Mouse (Mus musculus): ENCODE results near the gene 6820408C15Rik.

Gene 6820408C15Rik

DNA sequence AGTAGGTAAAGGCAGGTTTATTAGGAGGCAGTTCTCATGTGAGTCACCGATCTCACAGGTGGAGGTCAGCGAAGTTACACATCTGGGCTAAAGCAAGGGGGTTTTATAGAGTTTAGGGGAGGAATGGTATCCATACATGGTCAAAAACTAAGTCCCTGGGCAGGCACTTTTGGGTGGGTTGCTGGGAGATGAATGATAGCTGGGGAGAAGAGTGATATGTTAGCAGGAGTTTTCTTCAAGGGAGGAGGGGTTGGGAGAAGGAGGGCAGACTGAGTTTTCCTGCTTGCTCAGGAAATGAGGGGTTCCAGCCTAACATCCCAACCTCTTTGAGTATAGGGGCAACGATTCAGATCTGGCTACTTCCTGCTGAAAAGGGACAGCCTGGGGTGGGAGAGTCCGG, at the start of gene 6820408C15Rik:
Gene 6820408C15Rik (plus strand): TSS at position 301 of the 400 bp plus-strand sequence.
- peak in 1 of 2 experiments; percentile 19 for DNase-seq

DNA sequence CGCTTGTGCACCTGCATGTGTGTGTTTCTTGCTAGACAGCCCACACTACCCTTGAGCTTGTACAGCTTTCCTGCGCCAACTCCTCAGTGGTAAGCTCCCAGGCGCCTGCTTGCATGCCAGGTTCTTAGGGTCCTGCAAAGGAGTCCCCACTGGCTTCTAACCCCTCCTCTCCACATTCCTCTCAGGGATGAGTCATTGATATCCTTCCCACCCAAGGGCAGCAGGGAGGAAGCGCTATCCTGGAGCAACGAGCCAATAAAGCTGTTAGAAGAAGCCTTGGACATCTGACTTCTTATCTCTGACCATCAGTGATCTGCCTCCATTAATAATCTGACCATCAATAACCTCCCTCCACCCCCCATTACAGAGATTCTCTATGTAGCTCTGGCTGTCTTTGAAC, 47.5 kb upstream of the 6820408C15Rik start:
- DNase-seq: no peak

DNA sequence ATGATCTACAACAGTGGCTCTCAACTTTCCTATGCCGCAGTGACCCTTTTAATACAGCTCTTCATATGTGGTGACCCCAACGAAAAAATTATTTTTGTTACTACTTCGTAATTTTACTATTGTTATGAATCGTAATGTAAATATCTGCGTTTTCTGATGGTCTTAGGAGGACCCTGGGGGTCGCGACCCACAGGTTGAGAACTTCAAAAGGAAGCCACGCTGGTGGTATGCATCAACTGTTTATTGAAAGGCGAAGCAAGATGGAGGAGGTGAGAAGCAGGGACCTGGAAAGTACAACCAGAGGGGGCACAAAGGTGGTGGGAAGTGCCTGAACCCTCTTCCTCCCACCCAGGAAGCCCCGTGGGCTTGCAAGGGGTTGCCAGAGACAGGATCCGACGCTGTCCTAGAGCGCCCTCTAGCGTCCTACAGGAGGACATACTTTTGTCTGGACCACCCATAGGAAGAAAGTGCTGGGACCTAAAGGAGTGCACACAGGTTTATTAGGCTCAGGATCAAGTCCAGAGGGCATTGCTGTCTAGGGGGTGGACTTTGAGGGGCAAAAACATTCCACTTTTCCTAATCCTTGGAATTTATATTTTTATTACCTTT, 46.8 kb upstream of the 6820408C15Rik start:
- DNase-seq: peak; percentile 48 to 62

DNA sequence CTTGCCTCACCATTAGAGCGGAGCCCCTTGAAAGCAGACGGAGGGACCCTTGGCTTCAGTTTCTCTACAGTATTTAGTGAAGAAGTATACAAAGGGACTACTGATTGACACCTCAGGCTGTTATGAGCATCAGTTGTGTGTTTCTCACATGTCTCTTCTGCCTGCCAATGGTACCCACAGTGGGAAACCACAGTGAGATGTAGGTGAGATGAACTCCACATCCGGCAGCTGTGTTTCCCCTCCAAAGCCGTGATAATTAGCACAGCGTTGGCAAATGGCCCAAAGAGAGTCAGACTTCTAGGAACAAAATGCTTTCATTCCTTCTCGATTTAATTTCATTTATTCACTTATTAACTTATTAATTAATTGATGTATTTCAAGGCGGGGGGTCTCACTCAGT, 43.3 kb upstream of the 6820408C15Rik start:
- DNase-seq: no peak

DNA sequence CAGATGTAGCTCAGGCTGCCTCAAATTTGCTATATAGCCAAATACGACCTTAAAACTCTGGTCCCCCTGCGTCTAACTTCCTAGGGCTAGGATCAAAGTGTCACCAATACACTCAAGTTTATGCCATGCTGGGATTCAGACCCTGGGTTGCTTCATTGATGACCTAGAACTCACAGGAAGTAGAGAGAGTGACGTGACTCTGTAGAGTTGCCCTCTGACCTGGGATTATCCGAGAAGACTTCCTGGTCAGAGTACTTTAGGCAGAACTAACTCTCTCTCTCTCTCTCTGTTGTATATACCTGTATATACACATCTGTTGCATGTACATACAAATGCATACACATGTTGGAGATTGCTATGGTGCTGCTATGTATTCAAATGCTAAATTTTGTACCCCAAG, 42.7 kb upstream of the 6820408C15Rik start:
- no peak for DNase-seq

DNA sequence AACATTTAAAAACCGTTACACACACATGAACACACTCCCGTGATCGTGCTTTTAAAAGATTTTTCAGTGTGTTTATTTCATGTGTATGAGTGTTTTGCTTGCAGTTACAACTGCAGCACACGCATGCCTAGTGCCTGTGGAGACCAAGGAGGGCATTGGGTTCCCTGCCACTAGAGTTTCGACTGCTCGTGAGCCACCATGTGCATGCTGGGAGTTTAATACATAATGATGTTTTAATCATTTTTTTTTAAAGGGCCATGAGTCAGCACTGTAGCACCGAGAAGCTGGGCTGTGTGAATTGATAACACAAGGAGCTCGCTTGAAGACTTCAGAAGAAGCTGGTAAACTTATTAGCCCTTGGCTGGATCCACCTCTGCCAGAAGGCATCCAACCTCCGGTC, 41.8 kb upstream of the 6820408C15Rik start:
- no peak for DNase-seq

DNA sequence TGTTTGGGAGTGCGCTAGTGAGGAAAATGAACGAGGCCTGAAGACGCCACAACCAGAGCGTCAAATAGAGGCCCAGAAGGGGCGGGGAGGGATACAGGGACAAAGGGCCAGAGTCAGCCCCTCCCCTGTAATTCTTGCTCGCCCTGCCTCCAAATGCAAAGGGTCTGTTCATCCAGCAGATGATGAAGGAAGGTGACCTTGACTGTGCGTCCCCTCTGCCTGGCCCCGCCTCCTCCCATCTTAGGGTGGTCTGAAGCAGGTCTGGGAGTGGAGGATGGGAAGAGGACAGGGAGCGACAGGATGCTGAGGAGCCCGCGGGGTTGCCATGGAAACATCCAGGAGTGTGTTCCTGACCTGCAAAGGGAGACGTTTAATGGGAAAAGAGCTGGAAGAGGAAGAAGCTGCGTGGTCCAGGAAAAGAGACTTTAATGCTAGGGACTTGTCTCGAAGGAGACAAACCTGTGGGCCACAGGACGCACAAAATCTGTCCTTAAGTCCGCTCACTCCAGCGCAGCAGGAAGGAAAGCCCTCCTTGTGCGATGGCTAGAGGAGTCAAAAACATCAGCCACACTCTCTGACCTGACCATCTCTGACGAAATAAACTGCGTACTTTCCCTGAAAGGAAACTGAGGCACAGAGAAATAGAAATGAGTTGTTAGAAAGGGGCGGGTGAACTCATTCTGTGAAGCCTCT, 39.6 kb upstream of the 6820408C15Rik start:
- DNase-seq: no peak

DNA sequence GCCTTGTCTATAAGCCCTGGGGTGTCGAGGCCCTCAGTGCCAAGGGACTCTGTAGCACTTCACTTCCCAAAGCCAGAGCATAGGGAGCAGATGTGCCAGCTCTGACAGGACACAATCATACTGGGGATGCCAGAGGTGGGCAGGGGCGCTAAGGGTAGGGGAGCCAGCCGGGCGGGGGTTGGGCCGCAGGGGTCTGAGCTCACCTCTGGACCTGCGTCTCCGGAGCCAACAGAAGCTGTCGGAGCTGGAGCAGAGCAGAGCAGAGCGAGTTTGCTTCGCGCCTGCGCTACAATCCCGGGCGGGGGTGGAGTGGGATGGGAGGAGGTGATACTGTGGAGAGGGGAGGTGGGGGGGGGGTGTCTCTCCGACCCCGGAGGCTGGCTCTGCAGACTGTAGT, 39.0 kb upstream of the 6820408C15Rik start, which contains the start of gene Nrsn2:
Gene Nrsn2 (minus strand): TSS at position 294 of the 397 bp plus-strand sequence.
- no peak for DNase-seq

DNA sequence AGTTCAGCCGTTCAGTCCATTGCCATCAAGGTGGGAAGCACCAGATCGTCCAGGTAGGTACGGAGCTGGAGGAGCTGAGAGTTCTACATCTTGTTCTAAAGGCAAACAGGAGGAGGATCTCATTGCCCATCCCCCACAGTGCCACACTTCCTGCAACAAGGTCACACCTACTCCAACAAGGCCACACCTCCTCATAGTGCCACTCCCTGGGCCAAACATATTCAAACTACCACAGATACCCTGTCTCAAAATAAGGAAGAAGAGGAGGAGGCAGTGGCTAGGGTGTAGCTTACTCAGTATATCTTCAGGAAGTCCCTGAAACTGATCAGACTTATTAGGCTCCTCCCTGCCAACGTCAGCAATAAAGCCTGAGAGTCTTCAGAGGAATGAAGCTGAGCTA, 31.2 kb upstream of the 6820408C15Rik start:
- DNase-seq: no peak

DNA sequence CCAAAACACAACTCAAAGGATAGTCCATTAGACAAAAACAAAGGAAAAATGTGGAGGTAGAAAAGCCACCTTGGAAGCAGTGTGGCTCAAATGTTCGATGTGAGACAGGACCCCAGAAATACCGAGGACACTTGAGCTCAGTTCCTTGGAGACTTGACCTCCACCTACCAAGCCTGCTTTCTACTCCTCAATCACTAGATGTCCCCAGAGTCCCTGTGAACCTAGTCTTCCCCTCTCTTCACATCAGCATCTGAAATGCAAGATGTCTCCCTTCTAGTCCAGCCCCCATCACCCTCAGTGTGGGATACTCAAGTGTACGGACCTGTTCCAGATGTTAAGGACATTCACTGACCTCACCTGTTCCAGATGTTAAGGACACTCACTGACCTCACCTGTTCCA, 22.6 kb upstream of the 6820408C15Rik start:
- peak; percentile 57 to 61 for DNase-seq

DNA sequence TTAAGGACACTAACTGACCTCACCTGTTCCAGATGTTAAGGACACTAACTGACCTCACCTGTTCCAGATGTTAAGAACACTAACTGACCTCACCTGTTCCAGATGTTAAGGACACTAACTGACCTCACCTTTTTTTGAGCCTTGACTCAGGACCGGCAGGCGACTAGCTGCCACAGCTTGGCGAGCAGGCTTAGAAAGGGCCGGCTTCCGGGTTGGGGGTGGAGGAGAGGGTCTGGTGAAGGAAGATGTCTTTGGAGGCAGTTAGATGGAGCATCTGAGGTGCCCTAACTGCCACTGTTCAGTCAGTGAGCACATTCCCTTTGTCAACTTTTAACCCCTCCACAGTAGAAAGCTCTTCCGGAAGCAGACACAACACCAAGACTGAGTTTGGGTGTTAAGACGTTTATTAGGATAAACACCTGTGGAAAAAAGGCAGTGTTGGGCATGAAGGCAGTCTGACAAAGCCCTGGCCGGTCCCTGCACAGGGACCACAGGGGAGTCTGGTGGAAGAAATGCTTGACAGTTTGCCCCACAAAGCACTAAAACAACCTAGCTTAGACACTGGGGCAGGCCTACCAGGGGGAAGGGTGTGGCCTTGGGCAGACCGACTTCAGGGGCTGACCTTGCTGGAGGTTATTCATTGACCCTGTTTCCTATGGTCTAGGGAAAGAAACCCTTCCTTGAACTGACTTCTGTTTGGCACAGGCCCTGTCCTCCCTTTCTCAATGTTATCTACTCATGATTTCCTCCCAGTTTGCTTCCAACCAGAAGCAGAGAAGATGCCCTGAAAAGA, 22.0 kb upstream of the 6820408C15Rik start:
- no peak for DNase-seq

DNA sequence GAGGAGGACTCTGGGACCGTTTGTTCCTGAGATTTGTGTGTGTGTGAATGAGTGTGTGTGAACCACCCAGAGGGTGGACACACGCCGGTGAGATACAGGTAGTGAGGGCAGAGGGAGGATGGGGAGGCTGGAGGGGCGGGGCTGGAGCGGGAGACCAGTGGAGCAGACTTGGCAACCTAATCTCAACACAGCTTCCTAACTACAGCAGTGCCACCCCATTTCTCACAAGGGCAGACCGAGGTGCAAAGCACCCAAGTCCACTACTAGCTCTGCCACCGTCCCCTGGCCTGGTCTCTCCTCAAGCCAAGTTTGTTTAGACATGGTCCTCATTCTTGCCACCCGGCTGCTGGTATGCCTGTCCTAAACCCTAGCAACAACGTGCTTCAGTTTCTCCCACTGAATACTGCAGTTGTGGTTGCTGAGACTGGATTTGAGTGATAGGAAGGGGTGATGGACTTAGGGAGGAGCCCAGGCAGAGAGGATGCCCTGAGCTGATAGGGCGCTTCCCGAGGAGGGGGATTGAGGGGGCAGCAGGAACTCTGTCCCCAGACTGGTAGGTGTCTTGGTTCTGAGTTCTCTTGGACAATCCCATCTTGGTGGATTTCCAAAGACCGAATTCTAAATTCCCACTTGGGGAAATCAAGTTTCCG, 20.0 kb upstream of the 6820408C15Rik start:
- no peak for DNase-seq

DNA sequence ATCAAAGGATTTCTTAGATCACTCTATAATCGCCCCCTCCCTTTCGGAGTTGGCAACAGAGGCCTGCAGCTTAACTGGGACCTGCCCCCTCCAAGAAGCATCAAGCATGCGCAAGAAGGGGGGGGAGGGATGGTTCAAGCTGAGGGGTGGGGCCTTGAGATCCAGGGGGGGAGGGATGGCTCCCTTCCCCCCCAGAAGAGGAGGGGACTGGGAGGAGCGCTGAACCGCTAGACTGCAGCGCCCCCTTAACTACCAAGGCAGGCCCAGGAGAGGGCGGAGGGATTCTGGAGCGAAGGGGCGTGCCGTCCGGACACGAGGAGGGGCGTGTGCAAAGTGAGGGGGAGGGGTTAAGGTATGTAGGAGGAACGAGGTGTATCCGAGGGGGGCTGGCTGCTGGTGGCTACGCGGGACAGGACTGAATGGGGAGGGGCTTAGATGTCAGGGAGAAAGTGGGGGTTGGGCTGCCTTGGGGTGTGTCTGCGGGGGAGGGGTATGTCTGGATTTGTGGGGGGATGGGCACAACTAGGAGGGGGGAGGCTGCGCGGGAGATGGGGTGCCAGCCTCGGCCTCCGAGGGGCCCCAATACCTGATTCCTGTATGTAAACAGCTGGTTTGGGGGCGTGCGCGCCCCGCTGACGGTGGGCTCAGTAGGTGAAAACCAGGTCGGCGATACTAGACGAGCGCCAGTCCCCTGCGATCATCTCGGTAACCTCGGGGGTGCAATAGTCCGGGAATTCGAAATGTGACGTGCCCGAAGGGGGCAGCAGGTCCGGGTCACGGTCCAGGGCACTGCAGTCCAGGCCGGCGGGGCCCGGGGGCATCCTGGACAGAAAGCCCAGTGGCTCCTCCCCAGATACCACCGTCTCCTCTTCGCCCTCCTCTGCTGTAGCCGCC, 19.0 kb upstream of the 6820408C15Rik start:
- peak; percentile 42 to 58 for DNase-seq

DNA sequence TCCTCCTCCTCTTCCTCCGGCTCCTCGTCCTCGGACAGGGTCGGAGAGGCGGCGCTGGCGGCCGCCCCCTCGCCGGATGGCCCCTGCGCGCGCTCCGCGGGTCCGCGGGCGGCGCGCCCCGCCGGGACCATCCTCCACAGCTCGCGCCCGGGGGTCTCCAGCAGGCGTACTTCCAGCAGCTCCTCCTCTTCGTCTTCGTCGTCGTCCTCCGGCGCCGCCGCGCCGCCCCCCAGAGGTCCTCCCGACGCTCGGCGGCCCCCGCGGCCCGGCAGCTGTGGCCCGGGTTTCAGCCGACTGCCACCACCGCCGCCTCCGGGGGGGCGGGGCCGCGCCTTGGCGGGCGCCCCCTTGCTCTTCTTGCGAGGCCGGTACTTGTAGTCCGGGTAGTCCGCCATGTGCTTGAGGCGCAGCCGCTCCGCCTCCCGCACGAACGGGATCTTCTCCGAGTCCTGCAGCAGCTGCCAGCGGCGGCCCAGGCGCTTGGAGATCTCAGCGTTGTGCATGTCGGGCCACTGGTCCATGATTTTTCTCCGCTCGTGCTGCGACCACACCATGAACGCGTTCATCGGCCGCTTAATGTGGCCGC, 18.3 kb upstream of the 6820408C15Rik start:
- peak; percentile 51 to 66 for DNase-seq

DNA sequence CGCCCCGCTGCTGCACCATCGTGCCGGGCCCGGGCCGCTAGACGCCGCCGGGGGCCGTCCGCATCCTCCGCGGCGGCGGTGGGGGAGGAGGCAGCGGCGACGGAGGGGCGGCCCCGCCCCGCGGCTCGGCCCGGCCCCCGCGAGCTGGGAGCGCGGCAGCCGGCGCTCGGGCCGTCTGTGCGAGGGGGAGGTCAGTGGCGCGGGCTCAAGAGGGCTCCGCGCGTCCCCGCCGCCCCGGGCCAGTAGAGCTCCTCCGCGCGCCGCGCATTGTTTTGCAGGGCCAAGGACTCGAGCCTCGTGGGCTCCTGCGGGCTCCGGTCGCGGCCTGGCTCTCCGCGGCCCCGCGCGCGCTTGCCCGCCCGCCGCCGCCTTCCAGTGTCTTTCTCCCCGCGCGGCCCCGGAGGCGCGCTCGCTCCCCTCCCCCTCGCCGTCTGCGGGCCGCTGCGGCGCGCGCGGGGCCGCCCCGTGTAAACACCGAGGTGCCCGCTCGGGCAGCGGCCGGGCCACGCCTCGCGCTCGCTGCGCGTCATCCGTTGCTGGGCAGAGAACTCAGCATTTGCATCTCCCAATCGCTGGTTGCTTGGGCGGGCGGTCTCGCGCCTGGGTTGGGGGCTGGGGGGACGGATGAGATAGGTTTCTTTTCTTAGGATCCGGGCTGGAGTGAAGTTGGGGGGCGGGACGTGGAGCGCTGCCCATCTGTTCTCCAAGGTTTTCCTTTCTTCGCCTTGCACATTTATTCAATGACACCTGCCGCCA, 17.5 kb upstream of the 6820408C15Rik start, which contains the start of gene Sox12:
Gene Sox12 (minus strand): TSS at position 384 of the 756 bp plus-strand sequence.
- DNase-seq: peak; percentile 94 to 97

DNA sequence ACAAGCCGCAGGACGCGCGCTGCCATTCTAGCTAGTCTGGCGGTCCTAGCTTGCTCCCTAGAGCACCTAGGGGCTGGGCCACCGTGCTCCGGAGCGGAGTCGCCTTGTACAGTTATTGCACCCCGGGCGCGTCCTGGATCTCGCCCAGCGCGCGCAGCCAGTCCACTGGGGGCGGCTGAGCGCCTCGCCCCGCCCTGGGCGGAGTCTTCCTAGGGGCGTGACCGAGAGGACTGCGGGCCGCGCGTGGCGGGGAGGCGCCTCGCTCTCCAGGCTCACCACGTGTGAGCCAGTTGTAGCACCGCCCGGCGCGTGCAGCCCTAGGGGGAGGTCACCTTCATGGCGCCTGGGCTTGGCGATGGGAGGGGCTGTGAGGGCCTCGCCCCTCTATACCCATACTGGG, 16.7 kb upstream of the 6820408C15Rik start:
- peak; percentile 86 for DNase-seq

DNA sequence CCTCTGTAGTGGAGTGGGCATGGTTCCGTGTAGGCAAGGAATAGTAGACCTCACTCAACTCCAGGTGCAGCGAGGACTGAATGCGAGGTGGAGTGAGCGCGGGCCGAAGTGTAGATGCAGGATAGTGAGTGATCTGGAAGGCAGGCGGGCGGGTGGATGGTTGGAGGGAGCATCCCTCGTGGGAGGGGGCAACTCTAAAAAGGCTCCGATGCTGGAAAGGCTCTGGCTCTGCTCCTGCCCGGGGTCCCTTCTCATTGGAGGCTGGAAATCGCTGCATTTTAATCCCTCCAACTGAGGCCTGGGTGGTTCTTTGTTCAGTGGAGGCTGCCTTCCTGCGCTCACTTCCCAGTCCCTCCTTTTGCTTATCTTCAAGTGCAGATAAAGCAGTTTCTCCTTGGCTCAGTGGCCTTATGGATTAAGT, 16.3 kb upstream of the 6820408C15Rik start:
- DNase-seq: peak in 1 of 2 experiments; percentile 26

DNA sequence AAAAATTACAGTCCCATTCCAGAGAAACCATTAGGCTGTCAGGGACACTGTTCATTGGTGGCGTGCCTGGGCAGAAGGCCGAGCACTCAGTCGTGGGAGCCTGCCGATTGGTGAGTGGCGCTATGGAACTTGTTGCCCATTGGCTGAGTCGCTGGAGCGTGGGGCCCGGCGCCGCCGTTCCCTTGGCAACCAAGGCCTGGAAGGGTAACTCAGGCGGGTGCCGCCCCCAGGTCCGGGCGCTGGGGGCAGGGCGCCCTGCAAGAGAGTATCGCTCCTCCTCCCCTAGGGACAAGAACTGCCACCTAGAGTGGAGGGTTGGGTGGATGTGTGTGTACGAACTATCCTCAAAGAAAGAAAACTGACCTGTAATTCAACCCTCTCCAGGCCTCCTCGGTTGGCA, 9.3 kb upstream of the 6820408C15Rik start:
- DNase-seq: peak; percentile 94 to 97

DNA sequence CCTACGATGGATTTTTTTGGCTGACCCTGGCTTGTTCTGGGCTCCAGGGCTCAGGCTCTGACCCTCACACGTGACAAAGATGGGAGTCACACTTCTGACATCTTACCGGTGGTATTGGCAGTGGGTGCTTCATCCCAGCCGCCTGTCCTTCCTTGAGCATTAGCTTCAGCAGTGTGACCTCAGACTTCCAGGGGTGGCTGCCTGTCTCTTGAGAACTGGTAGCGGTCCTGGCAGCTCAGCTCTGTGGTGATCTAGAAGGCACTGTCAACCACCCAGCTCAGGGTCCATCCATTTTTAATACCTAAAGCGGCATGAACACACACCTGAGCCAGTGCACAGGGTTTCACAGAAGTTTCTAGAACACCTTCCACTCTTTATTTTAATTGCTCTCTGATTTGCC, 5.6 kb upstream of the 6820408C15Rik start:
- DNase-seq: no peak

DNA sequence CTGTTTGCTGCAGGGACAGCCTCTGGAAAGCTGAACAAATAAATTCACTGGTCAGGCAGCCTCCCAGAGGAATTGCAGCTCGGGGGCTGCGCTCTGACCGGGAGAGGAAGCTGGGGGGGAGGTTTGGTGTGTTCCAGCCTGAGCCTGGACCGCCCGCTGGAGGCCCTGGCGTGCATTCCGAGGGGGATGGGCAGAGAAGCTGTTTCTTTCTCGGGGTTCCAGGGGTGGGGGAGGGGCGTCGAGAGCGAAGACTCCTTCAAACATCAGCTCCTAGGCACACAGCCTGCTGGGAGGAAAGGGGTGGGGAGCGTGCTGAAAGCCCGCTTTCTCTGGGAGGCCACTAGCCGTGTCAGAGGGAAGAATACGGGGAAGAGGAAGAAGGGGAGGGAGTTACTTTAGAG, 4.4 kb upstream of the 6820408C15Rik start:
- peak; percentile 64 to 66 for DNase-seq

DNA sequence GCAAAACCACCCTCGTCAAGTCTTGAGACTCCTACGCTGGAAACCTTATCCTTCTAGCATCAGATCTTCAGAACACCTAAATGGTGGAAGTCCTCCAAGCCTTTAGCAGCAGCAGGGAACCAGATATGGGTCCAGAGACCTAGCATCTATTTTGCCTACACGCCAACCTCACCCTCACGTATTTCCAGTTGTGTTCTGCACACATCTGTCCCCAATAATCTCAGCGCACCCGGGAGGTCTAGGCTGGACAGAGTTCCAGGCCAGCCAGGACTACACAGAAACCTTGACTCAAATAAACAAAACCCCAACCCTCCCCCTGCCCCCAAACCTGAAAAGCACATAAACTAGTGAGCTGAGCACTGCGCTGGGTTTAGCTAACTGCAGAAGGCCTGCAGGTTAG, 3.9 kb upstream of the 6820408C15Rik start:
- no peak for DNase-seq

Data from cerebellum, adult 18-20 months (tissue).